Mouse (Mus musculus): ENCODE measurements at regions not wholly inside any gene's neighbourhood (a gene's known extent, or its start where the extent isn't known, plus 50 kb on each side); places are given as distances from the start of the nearest gene placed in this dataset.

GRCm38 (mm10) chr11:44027046-44027445 lies 126.0 kb upstream of the Adra1b start:
- no peak for DNase-seq (ENCODE audit: extremely low read depth, low read depth)

- DNase-seq (ENCODE audit: extremely low read depth, low read depth), result no peak
Observed at GRCm38 (mm10) chr11:44046083-44046482, 145.1 kb upstream of the Adra1b start.

- no peak for DNase-seq (ENCODE audit: extremely low read depth, low read depth)
Observed at GRCm38 (mm10) chr11:44049253-44049976, 148.4 kb upstream of the Adra1b start.

GRCm38 (mm10) chr11:44052481-44052880 lies 151.5 kb upstream of the Adra1b start:
- no peak for DNase-seq (ENCODE audit: extremely low read depth, low read depth)

- no peak for DNase-seq (ENCODE audit: extremely low read depth, low read depth)
Observed at GRCm38 (mm10) chr11:44062446-44062845, 161.4 kb upstream of the Adra1b start.

- no peak for DNase-seq (ENCODE audit: extremely low read depth, low read depth)
Observed at GRCm38 (mm10) chr11:44066176-44066575, 165.2 kb upstream of the Adra1b start.

- DNase-seq (ENCODE audit: extremely low read depth, low read depth), result no peak
Observed at GRCm38 (mm10) chr11:44083716-44084115, 182.7 kb upstream of the Adra1b start.

GRCm38 (mm10) chr11:44086951-44087350 lies 185.9 kb upstream of the Adra1b start:
- DNase-seq (ENCODE audit: extremely low read depth, low read depth), result no peak

- DNase-seq (ENCODE audit: extremely low read depth, low read depth), result no peak
Observed at GRCm38 (mm10) chr11:44089514-44089913, 188.5 kb upstream of the Adra1b start.

- no peak for DNase-seq (ENCODE audit: extremely low read depth, low read depth)
Observed at GRCm38 (mm10) chr11:44095280-44095679, 194.3 kb upstream of the Adra1b start.

- DNase-seq (ENCODE audit: extremely low read depth, low read depth), result no peak
Observed at GRCm38 (mm10) chr11:44103188-44103840, 202.3 kb upstream of the Adra1b start.

- no peak for DNase-seq (ENCODE audit: extremely low read depth, low read depth)
Observed at GRCm38 (mm10) chr11:44103841-44104191, 202.8 kb upstream of the Adra1b start.

GRCm38 (mm10) chr11:44106231-44106630 lies 205.2 kb upstream of the Adra1b start:
- no peak for DNase-seq (ENCODE audit: extremely low read depth, low read depth)

- DNase-seq (ENCODE audit: extremely low read depth, low read depth), result no peak
Observed at GRCm38 (mm10) chr11:44111525-44111924, 210.5 kb upstream of the Adra1b start.

GRCm38 (mm10) chr11:44127088-44127487 lies 226.1 kb upstream of the Adra1b start:
- no peak for DNase-seq (ENCODE audit: extremely low read depth, low read depth)

- DNase-seq (ENCODE audit: extremely low read depth, low read depth), result no peak
Observed at GRCm38 (mm10) chr11:44128481-44128880, 227.5 kb upstream of the Adra1b start.

GRCm38 (mm10) chr11:44133244-44133643 lies 232.2 kb upstream of the Adra1b start:
- DNase-seq (ENCODE audit: extremely low read depth, low read depth), result no peak

GRCm38 (mm10) chr11:44136024-44136423 lies 235.0 kb upstream of the Adra1b start:
- no peak for DNase-seq (ENCODE audit: extremely low read depth, low read depth)

- DNase-seq (ENCODE audit: extremely low read depth, low read depth), result no peak
Observed at GRCm38 (mm10) chr11:44142996-44143395, 242.0 kb upstream of the Adra1b start.

GRCm38 (mm10) chr11:44144477-44144876 lies 243.5 kb upstream of the Adra1b start:
- no peak for DNase-seq (ENCODE audit: extremely low read depth, low read depth)

- DNase-seq (ENCODE audit: extremely low read depth, low read depth), result no peak
Observed at GRCm38 (mm10) chr11:44146419-44146818, 245.4 kb upstream of the Adra1b start.

- no peak for DNase-seq (ENCODE audit: extremely low read depth, low read depth)
Observed at GRCm38 (mm10) chr11:44153576-44153975, 246.3 kb upstream of the Il12b start.

- DNase-seq (ENCODE audit: extremely low read depth, low read depth), result no peak
Observed at GRCm38 (mm10) chr11:44155591-44155990, 244.3 kb upstream of the Il12b start.
